Mouse (Mus musculus): Measurements from ENCODE around the gene Gps2. TPM values are rescaled to one million over a fixed set of nuclear protein-coding genes. Genes with fewer than 3 reads are reported as not detected.

The Gps2 gene
- total RNA-seq, 2 experiments from 2014 or later, result 130 to 268 TPM

GRCm38 (mm10) chr11:69933066-69933465 is 19.4 kb downstream of the Gps2 start:
- ATAC-seq (replicated peaks; ENCODE audit: low FRiP score, poor library complexity, severe bottlenecking), result no peak

GRCm38 (mm10) chr11:69934169-69934568 is 20.5 kb downstream of the Gps2 start:
- peak; percentile 81 for ATAC-seq (replicated peaks; ENCODE audit: low FRiP score, poor library complexity, severe bottlenecking)

GRCm38 (mm10) chr11:69934681-69935080 is 21.0 kb downstream of the Gps2 start:
- ATAC-seq (replicated peaks; ENCODE audit: low FRiP score, poor library complexity, severe bottlenecking), result peak; percentile 0; the same call in 1 of the 2 replicates

- peak; percentile 77 for ATAC-seq (replicated peaks; ENCODE audit: low FRiP score, poor library complexity, severe bottlenecking)
Measured at GRCm38 (mm10) chr11:69935137-69935879, 21.6 kb downstream of the Gps2 start, which contains the start of gene Ybx2. Ybx2 (plus strand) TSS chr11:69935796.

- ATAC-seq (replicated peaks; ENCODE audit: low FRiP score, poor library complexity, severe bottlenecking), result no peak
Measured at GRCm38 (mm10) chr11:69936156-69936555, 22.5 kb downstream of the Gps2 start.

GRCm38 (mm10) chr11:69936714-69937347 is 23.1 kb downstream of the Gps2 start:
- ATAC-seq (replicated peaks; ENCODE audit: low FRiP score, poor library complexity, severe bottlenecking), result no peak

GRCm38 (mm10) chr11:69937385-69937784 is 23.7 kb downstream of the Gps2 start:
- no peak for ATAC-seq (replicated peaks; ENCODE audit: low FRiP score, poor library complexity, severe bottlenecking)

GRCm38 (mm10) chr11:69937834-69938233 is 24.1 kb downstream of the Gps2 start:
- ATAC-seq (replicated peaks; ENCODE audit: low FRiP score, poor library complexity, severe bottlenecking), result no peak

GRCm38 (mm10) chr11:69938401-69938979 is 24.8 kb downstream of the Gps2 start:
- ATAC-seq (replicated peaks; ENCODE audit: low FRiP score, poor library complexity, severe bottlenecking), result no peak

GRCm38 (mm10) chr11:69939181-69939580 is 25.5 kb downstream of the Gps2 start:
- no peak for ATAC-seq (replicated peaks; ENCODE audit: low FRiP score, poor library complexity, severe bottlenecking)

GRCm38 (mm10) chr11:69939731-69940130 is 26.0 kb downstream of the Gps2 start:
- ATAC-seq (replicated peaks; ENCODE audit: low FRiP score, poor library complexity, severe bottlenecking), result no peak

GRCm38 (mm10) chr11:69940962-69941361 is 27.3 kb downstream of the Gps2 start:
- ATAC-seq (replicated peaks; ENCODE audit: low FRiP score, poor library complexity, severe bottlenecking), result no peak

GRCm38 (mm10) chr11:69945216-69945615 is 31.5 kb downstream of the Gps2 start:
- no peak for ATAC-seq (replicated peaks; ENCODE audit: low FRiP score, poor library complexity, severe bottlenecking)

GRCm38 (mm10) chr11:69945997-69946891 is 32.6 kb downstream of the Gps2 start:
- ATAC-seq (replicated peaks; ENCODE audit: low FRiP score, poor library complexity, severe bottlenecking), result peak; percentile 69

- peak; percentile 20 for ATAC-seq (replicated peaks; ENCODE audit: low FRiP score, poor library complexity, severe bottlenecking)
Measured at GRCm38 (mm10) chr11:69947337-69948065, 33.8 kb downstream of the Gps2 start.

- ATAC-seq (replicated peaks; ENCODE audit: low FRiP score, poor library complexity, severe bottlenecking), result peak; percentile 74
Measured at GRCm38 (mm10) chr11:69948066-69948762, 34.5 kb downstream of the Gps2 start, which contains the start of gene Slc2a4. Slc2a4 (minus strand) TSS chr11:69948188.

GRCm38 (mm10) chr11:69948763-69949150 is 35.1 kb downstream of the Gps2 start:
- ATAC-seq (replicated peaks; ENCODE audit: low FRiP score, poor library complexity, severe bottlenecking), result peak; percentile 61

- no peak for ATAC-seq (replicated peaks; ENCODE audit: low FRiP score, poor library complexity, severe bottlenecking)
Measured at GRCm38 (mm10) chr11:69950807-69951459, 37.2 kb downstream of the Gps2 start.

Data from erythroid progenitor cell, adult 5-6 weeks (primary cell).